Mouse (Mus musculus) liver, embryonic 14.5 days (tissue): ENCODE measurements around the gene Ccn1.

ENCODE experiments used
- CTCF ChIP-seq: IDR thresholded peaks from 2 replicates; pipeline ENCODE4 v1.5.1; 2016; ENCODE audit warnings: antibody characterized with exemption, low read depth, control low read depth
- EP300 ChIP-seq: IDR thresholded peaks from 2 replicates; pipeline ENCODE4 v1.6.1; 2016; ENCODE audit warnings: antibody characterized with exemption, low read depth

DNA sequence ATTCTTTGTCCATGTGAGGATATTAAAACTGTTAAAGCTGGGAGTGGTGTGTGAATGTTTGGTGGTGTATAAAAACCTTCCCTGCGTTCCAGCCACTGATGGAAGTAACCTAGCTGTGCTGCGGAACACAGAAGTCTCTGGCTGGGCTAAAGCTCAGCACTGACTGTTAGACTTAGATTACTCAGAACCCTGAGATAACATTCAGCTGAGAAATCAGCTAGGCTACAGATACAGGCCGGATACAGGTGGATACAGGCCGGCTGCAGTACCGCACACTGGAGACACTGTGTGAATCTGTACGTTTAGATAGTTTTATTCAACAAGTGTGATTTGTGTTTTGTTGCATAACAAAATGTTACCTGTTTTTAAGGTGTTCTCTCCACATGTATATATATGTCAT lies 49.0 kb downstream of the Ccn1 start:
- TF ChIP-seq CTCF (no peak), EP300 (no peak)
